Mouse (Mus musculus) heart, postnatal 0 days (tissue): ENCODE data around the gene Prdm10. TPM values are rescaled to one million over a fixed set of nuclear protein-coding genes. Genes with fewer than 3 reads are reported as not detected.
A peak's percentile ranks its signal among the peaks of the same experiment; 100 is the strongest.

Experiments used
- ATAC-seq: fragments of 200-750 bp; cut with Nextera tagmentation; 2 replicates; pipeline ENCODE4 v1.8.0; 2017; ENCODE audit warnings: low read depth, moderate number of reproducible peaks, moderate library complexity; ENCODE audit not compliant: insufficient read depth
- DNase-seq: peaks from one replicate; pipeline ENCODE4 v3.0.0-alpha.2; 2016; ENCODE audit warnings: low spot score
- H3K27ac ChIP-seq: fragments of 300-500 bp; sonication (generic); 2 replicates; pipeline ENCODE4 v1.5.1; 2014; ENCODE audit warnings: low read depth, mild to moderate bottlenecking
- H3K27me3 ChIP-seq: fragments of 300-500 bp; sonication (generic); 2 replicates; pipeline ENCODE4 v1.6.1; 2014; ENCODE audit warnings: low read length, mixed read lengths; ENCODE audit not compliant: control insufficient read depth, insufficient read depth
- H3K36me3 ChIP-seq: fragments of 300-500 bp; sonication (generic); replicated peaks from 2 replicates; pipeline ENCODE4 v1.6.1; 2014; ENCODE audit warnings: low read length, mixed read lengths; ENCODE audit not compliant: control insufficient read depth, insufficient read depth
- H3K4me1 ChIP-seq: fragments of 300-500 bp; sonication (generic); 2 replicates; pipeline ENCODE4 v1.6.1; 2014; ENCODE audit warnings: antibody characterized with exemption; ENCODE audit not compliant: control insufficient read depth, insufficient read depth
- H3K4me2 ChIP-seq: fragments of 300-500 bp; sonication (generic); 2 replicates; pipeline ENCODE4 v1.6.1; 2014; ENCODE audit warnings: low read depth, mild to moderate bottlenecking, low read length, moderate library complexity
- H3K4me3 ChIP-seq: fragments of 300-500 bp; sonication (generic); 2 replicates; pipeline ENCODE4 v1.5.1; 2014; ENCODE audit warnings: low read depth, low read length
- H3K9ac ChIP-seq: fragments of 300-500 bp; sonication (generic); replicated peaks from 2 replicates; pipeline ENCODE4 v1.6.1; 2014; ENCODE audit warnings: low read depth, low read length, mixed read lengths
- H3K9me3 ChIP-seq: fragments of 300-500 bp; sonication (generic); replicated peaks from 2 replicates; pipeline ENCODE4 v1.6.1; 2016; ENCODE audit warnings: low read length; ENCODE audit not compliant: control insufficient read depth
- CTCF ChIP-seq: IDR thresholded peaks from 2 replicates; pipeline ENCODE4 v1.5.1; 2016; ENCODE audit warnings: antibody characterized with exemption, control low read depth, low read depth
- EP300 ChIP-seq: IDR thresholded peaks from 2 replicates; pipeline ENCODE4 v1.6.1; 2016; ENCODE audit warnings: antibody characterized with exemption, low read depth
- WGBS: fragments of 180-500 bp; shearing (Covaris S2); extraction: QIAGEN DNeasy Blood & Tissue Kit; methylation state at CpG from one replicate; pipeline ENCODE4 v1.1.7; 2014; 5-methylcytosine and 5-hydroxymethylcytosine counted together
- polyA plus RNA-seq: library from polyadenylated mRNA; unstranded; fragments of >200 nt; fragmentation: Nextera tagmentation; extraction: Ambion mirVana; gene quantifications from 2 replicates; pipeline ENCODE4 v1.2.1, GENCODE M21; 2015
- total RNA-seq: library from RNA; depleted of rRNA; stranded (reverse); fragments of >200 nt; gene quantifications from 2 replicates; pipeline ENCODE4 v1.2.3, GENCODE M21; 2014; ENCODE audit warnings: low replicate concordance; rRNA removed

Gene Prdm10
- total RNA-seq = 2.6 and 5.8 TPM in 2 replicates
- polyA plus RNA-seq = 1.2 and 1.3 TPM in 2 replicates

- Histone ChIP-seq H3K27me3 (no peaks in the 10 kb centered on the region), H3K9ac (peak within 1 kb of the TSS; percentile 89), H3K4me1 (peaks cover 7% of the 10 kb centered on the region; the same call in 1 of the 2 replicates), H3K27ac (peak within 1 kb of the TSS; percentile 99), H3K4me2 (peak within 1 kb of the TSS; percentile 84), H3K4me3 (peak within 1 kb of the TSS; percentile 77), H3K36me3 (no peaks in the 10 kb centered on the region), H3K9me3 (no peaks in the 10 kb centered on the region)
- TF ChIP-seq CTCF (no peak), EP300 (peak; percentile 68; the same call in 1 of the 2 replicates)
- peak; percentile 92 for ATAC-seq
- peak; percentile 98 for DNase-seq
- under 1% methylated on average over 32 of the region's 45 CpGs for WGBS
Measured at GRCm38 (mm10) chr9:31280366-31281010, at the start of gene Prdm10. Gene Prdm10 (plus strand): TSS chr9:31280538.

GRCm38 (mm10) chr9:31235030-31235429 lies 45.3 kb upstream of the Prdm10 start:
- DNase-seq = no peak
- Histone ChIP-seq H3K9ac (no peak overlapping the region), H3K27me3 (no peaks in the 10 kb centered on the region), H3K4me2 (no peak overlapping the region), H3K4me1 (no peaks in the 10 kb centered on the region), H3K36me3 (no peaks in the 10 kb centered on the region), H3K27ac (no peak overlapping the region), H3K9me3 (no peaks in the 10 kb centered on the region), H3K4me3 (no peak overlapping the region)
- TF ChIP-seq CTCF = no peak
- no peak for TF ChIP-seq EP300
- WGBS = 47% methylated on average over 4 of the region's 4 CpGs
- no peak for ATAC-seq

GRCm38 (mm10) chr9:31235489-31235888 lies 44.8 kb upstream of the Prdm10 start:
- H3K4me2 ChIP-seq = no peak overlapping the region
- no peaks in the 10 kb centered on the region for H3K9me3 ChIP-seq
- ATAC-seq (no peak), DNase-seq (no peak)
- TF ChIP-seq CTCF = no peak
- no peak for TF ChIP-seq EP300
- no peaks in the 10 kb centered on the region for H3K4me1 ChIP-seq
- H3K27ac ChIP-seq = no peak overlapping the region
- no peak overlapping the region for H3K4me3 ChIP-seq
- no peak overlapping the region for H3K9ac ChIP-seq
- no peaks in the 10 kb centered on the region for H3K36me3 ChIP-seq
- WGBS = 74% methylated on average over 9 of the region's 9 CpGs
- H3K27me3 ChIP-seq = no peaks in the 10 kb centered on the region

- Histone ChIP-seq H3K27me3 (no peaks in the 10 kb centered on the region), H3K9ac (no peak overlapping the region), H3K4me3 (no peak overlapping the region), H3K36me3 (no peaks in the 10 kb centered on the region), H3K27ac (no peak overlapping the region), H3K4me1 (no peaks in the 10 kb centered on the region), H3K4me2 (no peak overlapping the region), H3K9me3 (no peaks in the 10 kb centered on the region)
- DNase-seq (no peak), ATAC-seq (no peak)
- no peak for TF ChIP-seq CTCF
- no peak for TF ChIP-seq EP300
- 68% methylated on average over 5 of the region's 5 CpGs for WGBS
Measured at GRCm38 (mm10) chr9:31236079-31236478, 44.3 kb upstream of the Prdm10 start.

DNA sequence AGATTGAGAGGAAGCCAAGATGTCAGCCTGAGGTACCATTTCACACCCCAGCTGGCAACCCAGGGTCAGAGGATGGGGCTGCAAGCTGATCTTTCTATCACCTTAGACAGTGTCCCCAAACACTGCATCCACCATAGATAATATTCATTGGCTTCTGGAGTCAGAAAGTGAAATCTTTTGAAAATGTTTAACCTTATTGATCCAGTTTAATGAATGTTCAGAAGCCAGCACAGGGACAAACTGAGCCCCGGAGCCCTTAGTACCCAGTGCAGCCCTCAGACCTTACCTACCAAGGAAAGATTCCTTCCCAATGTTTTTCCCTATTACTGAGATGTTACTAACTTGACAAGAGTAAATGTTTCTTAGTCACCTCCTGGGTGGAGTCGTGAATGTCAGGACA lies 41.8 kb upstream of the Prdm10 start:
- no peaks in the 10 kb centered on the region for H3K27me3 ChIP-seq
- DNase-seq = no peak
- no peak for ATAC-seq
- no peak for TF ChIP-seq CTCF
- no peak for TF ChIP-seq EP300
- H3K9me3 ChIP-seq = no peaks in the 10 kb centered on the region
- WGBS = 76% methylated on average over 2 of the region's 2 CpGs
- no peak overlapping the region for H3K27ac ChIP-seq
- no peaks in the 10 kb centered on the region for H3K4me1 ChIP-seq
- H3K9ac ChIP-seq = no peak overlapping the region
- H3K4me3 ChIP-seq = no peak overlapping the region
- H3K4me2 ChIP-seq = no peak overlapping the region
- no peaks in the 10 kb centered on the region for H3K36me3 ChIP-seq

GRCm38 (mm10) chr9:31239551-31239950 lies 40.8 kb upstream of the Prdm10 start:
- Histone ChIP-seq H3K27ac (no peak overlapping the region), H3K4me3 (no peak overlapping the region), H3K9me3 (no peaks in the 10 kb centered on the region), H3K27me3 (no peaks in the 10 kb centered on the region), H3K4me1 (no peaks in the 10 kb centered on the region), H3K4me2 (no peak overlapping the region), H3K36me3 (no peaks in the 10 kb centered on the region), H3K9ac (no peak overlapping the region)
- ATAC-seq = no peak
- 82% methylated on average over 2 of the region's 2 CpGs for WGBS
- no peak for TF ChIP-seq EP300
- TF ChIP-seq CTCF = no peak
- DNase-seq = no peak
